8 mouse cellular contexts compared by ENCODE assay signal in the genomic region with DNA sequence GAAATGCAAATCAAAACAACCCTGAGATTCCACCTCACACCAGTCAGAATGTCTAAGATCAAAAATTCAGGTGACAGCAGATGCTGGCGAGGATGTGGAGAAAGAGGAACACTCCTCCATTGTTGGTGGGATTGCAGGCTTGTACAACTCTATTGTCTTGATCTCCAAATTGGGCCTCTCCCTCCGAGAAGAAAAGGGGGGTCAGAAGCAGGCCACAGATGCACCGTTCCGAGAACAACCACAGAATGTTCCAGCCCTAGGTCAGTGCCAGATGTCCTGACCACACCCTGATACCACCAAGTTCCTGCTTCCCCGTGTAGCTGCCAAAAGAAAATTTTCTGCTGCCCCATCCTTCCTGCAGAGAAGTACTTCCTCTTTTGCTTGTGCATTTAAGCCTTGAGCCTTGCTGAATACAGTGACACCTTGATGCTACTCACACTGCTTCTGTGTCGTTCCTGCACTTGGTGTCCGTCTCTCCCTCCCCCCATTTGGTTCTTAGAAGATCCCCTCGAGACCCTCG.
DNase-seq lines count a peak whose midpoint lies in the region; TF ChIP-seq lines count a peak whose summit lies in the region.
"Not testable (repeated sequence)": the region's sequence is repeated elsewhere in the genome, so short reads cannot be mapped to it uniquely, and the experiment has no call there.

No protein-coding gene starts in this region.

- H3K9ac ChIP-seq in CH12.LX (ENCODE audit: insufficient read depth, low read depth): not testable (repeated sequence)
- H3K9ac ChIP-seq in MEL (ENCODE audit: control insufficient read depth, low read depth, low read length, poor library complexity, severe bottlenecking): peak overlapping the region; percentile 19

- TF ChIP-seq RAD21 in CH12.LX (IDR thresholded peaks at IDR 0.05; ENCODE audit: low read depth, low read length); MEL (IDR thresholded peaks at IDR 0.05; ENCODE audit: low read depth, low read length): not testable (repeated sequence)

- H3K9me3 ChIP-seq in CH12.LX (replicated peaks; ENCODE audit: low read length); MEL (replicated peaks; ENCODE audit: insufficient read depth, low read length): not testable (repeated sequence)

- TF ChIP-seq CTCF in CH12.LX (conservative IDR thresholded peaks at IDR 0.05 in 1 of 2, IDR thresholded peaks at IDR 0.05 in 1 of 2; ENCODE audit: low read depth in 2 of 2, low read length in 2 of 2); MEL (IDR thresholded peaks at IDR 0.05 in 2 of 3, conservative IDR thresholded peaks at IDR 0.05 in 1 of 3; ENCODE audit: control insufficient read depth in 1 of 3, insufficient read depth in 1 of 3, low read depth in 2 of 3, low read length in 3 of 3, poor library complexity in 1 of 3, severe bottlenecking in 1 of 3): not testable (repeated sequence)

- H3K27me3 ChIP-seq in CH12.LX (replicated peaks); MEL (ENCODE audit: control insufficient read depth in 1 of 2, insufficient read depth in 2 of 2, low read length in 2 of 2): not testable (repeated sequence)

- dilution Hi-C loops in CH12.LX (cut with MboI; ENCODE audit: extremely low pct_ligation_motif_present, extremely low pct_unique_long_range_greater_than_20kb, low sequenced_read_pairs): not testable (repeated sequence)

- TF ChIP-seq EP300 in CH12.LX (IDR thresholded peaks at IDR 0.05; ENCODE audit: low read length): not testable (repeated sequence)
- TF ChIP-seq EP300 in MEL (IDR thresholded peaks at IDR 0.05; ENCODE audit: low read depth in 1 of 2, low read length in 2 of 2): peak; percentile 35 to 65; a peak in 2 of 4 replicates

- DNase-seq in 416B (ENCODE audit: low read depth) (peak; percentile 49), CH12.LX (ENCODE audit: extremely low read depth) (peak; percentile 3), MEL (ENCODE audit: low read depth, low spot score) (peak; percentile 80), MEL-GATA-1-ER (ENCODE audit: extremely low read depth, low read depth) (peak; percentile 81)
- peak; percentile 9 to 17 for DNase-seq in B cell, adult 2 months
- peak; percentile 52 for DNase-seq in heart, adult 11 months
- DNase-seq in lung, postnatal 36 days: peak; percentile 4
- peak; percentile 9 to 31 for DNase-seq in spleen, postnatal 36 days (ENCODE audit: low spot score in 2 of 2)

- H3K36me3 ChIP-seq in CH12.LX (replicated peaks in 1 of 2; ENCODE audit: control insufficient read depth in 1 of 2, insufficient read depth in 1 of 2, low read length in 1 of 2); MEL (ENCODE audit: control insufficient read depth in 1 of 2, insufficient read depth in 2 of 2, low read length in 2 of 2): not testable (repeated sequence)

- H3K27ac ChIP-seq in CH12.LX (ENCODE audit: insufficient read depth, low read depth): not testable (repeated sequence)
- H3K27ac ChIP-seq in MEL (ENCODE audit: control insufficient read depth, low read depth, low read length): peak overlapping the region; percentile 40

- in situ Hi-C loops in CH12.LX (cut with MboI; ENCODE audit: low pct_ligation_motif_present, low pct_unique_long_range_greater_than_20kb, low sequenced_read_pairs): not testable (repeated sequence)

- TF ChIP-seq POLR2A in CH12.LX (IDR thresholded peaks at IDR 0.05; ENCODE audit: low read depth, low read length); MEL (IDR thresholded peaks at IDR 0.05; ENCODE audit: control insufficient read depth in 1 of 2, insufficient read depth in 1 of 2, low read depth in 1 of 2, low read length in 2 of 2, poor library complexity in 1 of 2): not testable (repeated sequence)

- H3K4me1 ChIP-seq in CH12.LX (ENCODE audit: control insufficient read depth in 1 of 2, insufficient read depth in 2 of 2); MEL (ENCODE audit: control insufficient read depth in 1 of 2, insufficient read depth in 2 of 2, low read length in 2 of 2): not testable (repeated sequence)

- H3K4me2 ChIP-seq in CH12.LX (ENCODE audit: insufficient read depth, low read depth, poor library complexity, severe bottlenecking): not testable (repeated sequence)

- H3K79me2 ChIP-seq in CH12.LX (replicated peaks; ENCODE audit: control insufficient read depth, extremely low read depth, insufficient read depth, poor library complexity, severe bottlenecking); MEL (ENCODE audit: control insufficient read depth, insufficient read depth, low read length, poor library complexity): not testable (repeated sequence)

- H3K4me3 ChIP-seq in CH12.LX (replicated peaks in 1 of 3; ENCODE audit: low read depth in 2 of 3, low read length in 2 of 3, poor library complexity in 1 of 3): not testable (repeated sequence)
- H3K4me3 ChIP-seq in MEL (ENCODE audit: control insufficient read depth in 1 of 2, insufficient read depth in 1 of 2, low read depth in 2 of 2, low read length in 2 of 2): peak overlapping the region; percentile 22 to 39; a peak in 3 of 4 replicates

TF ChIP-seq in MEL, 35 proteins besides CTCF, POLR2A, EP300 and RAD21:
- TF ChIP-seq TBP (IDR thresholded peaks at IDR 0.05; ENCODE audit: low read depth, low read length) (0 out of 2 replicates have a peak, but pooled peaks have one; percentile 31), RCOR1 (IDR thresholded peaks at IDR 0.05; ENCODE audit: low read depth, low read length) (peak; percentile 37; the same call in 1 of the 2 replicates), TAL1 (IDR thresholded peaks at IDR 0.05; ENCODE audit: low read length) (peak; percentile 49), ZNF384 (IDR thresholded peaks at IDR 0.05; ENCODE audit: low read depth, low read length) (peak; percentile 52; the same call in 1 of the 2 replicates), TCF12 (IDR thresholded peaks at IDR 0.05; ENCODE audit: low read depth, low read length) (peak; percentile 35)

Comparison
In these comparisons a context has a peak if more than half of its experiments do, and no peak if none do; other contexts are left out.
1. DNase-seq: peak in every context shown above with its lines; median percentile 81 in MEL-GATA-1-ER; 80 in MEL; 52 in heart, adult 11 months; 49 in 416B; 20 in spleen, postnatal 36 days; 13 in B cell, adult 2 months; 4 in lung, postnatal 36 days; 3 in CH12.LX.